Mouse (Mus musculus): Measurements from ENCODE around the gene Lrrc3c.
"Not testable (repeated sequence)": the region's sequence is repeated elsewhere in the genome, so short reads cannot be mapped to it uniquely, and the experiment has no call there.

Lrrc3c gene

DNA sequence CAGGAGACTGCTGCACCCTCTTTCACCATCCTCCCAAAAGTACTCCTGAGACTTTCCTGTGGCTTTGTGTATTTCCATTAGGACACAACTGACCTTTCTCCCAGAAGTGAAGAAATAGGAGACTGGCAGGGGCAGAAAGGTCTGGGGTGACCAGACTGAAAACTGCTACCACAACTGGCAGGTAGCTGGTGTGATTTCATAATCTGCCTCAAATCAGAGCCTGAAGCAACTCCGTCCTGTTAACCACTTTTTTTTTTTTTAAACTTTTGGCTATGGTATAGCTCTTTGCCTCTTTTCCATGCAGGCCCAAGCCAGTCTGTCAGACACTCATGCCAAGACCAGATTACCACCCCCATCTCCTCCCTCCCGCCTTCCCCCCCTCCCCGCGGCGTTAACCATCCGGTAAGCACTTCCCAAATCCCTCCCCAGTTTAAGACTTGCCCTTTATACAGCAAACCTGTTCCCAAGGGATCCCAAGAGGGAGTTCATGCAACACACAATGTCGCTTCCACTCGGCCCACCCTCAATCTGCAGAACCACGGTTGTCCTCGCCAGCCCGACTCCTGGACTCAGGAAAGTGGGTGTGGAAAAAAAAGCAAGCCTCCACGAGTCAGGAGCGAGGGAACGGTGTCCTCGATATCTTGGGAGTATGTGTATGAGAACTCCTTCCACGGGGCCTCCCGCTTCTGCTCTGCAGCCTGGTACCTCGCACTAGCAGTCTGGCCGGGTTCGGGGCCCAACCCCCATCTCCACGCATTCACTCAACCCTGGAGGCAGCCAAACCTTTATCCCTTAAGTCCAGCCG lies 11.8 kb upstream of the Lrrc3c start:
- no peak for DNase-seq (ENCODE audit: low spot score)

DNA sequence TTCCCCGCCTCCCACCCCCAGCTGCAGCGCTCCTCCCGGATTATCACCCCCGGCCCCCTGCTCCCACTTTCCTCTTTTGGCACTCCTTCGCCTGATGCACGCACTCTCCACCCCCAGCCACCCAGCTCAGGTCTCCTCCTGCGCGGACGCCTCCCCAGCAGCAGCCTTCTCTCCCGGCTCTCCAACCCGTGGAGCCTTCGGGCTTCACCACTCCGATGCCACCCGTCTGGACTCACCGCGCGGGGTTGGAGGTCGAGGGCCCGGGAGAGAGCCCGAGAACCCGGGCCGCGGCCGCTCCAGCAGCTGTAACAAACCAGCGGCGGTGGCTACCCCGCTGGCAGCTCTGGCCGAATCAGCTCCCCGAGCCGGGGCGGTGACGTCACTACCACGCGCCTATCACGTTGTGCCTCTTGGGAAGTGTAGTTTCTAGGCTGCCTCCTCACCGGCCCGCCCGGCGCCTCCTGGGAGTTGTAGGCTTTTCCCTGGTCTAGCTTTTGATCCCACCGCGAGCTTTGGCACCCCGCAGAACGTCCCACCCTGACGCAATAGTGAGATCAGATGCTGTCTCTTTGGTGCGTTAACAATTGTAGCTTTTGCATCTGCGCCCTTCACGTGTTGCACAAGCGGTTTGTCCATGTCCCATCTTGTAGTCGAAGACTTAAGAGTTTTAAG lies 11.1 kb upstream of the Lrrc3c start, which contains the start of gene Ormdl3:
Ormdl3 (minus strand) TSS at position 477 of the 672 bp plus-strand sequence.
- DNase-seq (ENCODE audit: low spot score), result peak; percentile 96

DNA sequence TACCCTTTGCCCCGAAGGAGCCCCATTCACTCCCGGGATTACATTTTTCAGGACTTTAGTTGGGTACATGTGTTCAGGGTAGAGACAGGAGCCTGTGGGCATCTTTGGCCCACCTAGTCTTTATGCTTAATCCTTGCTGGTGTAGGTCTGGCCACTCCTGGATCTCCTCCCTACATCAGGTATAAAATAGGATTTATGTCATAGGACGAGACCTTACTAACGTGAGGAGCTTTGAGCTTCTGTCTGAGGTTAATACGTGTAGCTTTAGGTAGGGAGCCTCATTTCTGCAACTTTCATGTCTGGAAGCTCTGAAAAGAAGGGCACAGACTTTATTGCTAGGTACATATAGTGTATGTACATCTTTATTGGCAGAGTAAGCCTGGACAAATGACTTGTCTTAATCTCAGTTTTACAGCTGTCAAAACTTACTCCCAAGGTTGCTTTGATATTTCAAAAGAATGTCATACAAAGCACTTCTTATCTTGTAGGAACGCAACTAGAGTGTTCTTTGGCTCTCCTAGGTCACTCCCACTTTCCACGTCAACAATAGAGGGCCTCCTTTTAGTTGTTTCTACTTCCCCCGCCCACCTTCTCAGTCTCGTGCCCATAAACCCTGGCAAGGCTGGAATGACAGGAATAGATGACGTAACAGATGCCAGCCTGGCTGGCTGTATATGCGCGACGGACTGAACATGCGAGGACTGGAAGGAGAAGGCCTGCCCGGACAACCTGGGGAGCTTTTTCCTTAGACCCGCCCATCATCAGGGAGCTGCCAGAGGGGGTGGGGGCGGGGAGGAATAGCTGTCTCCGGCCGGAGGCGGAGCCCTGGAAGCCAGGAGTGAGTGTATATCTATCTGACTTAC lies 10.2 kb upstream of the Lrrc3c start:
- DNase-seq (ENCODE audit: low spot score), result peak; percentile 60

DNA sequence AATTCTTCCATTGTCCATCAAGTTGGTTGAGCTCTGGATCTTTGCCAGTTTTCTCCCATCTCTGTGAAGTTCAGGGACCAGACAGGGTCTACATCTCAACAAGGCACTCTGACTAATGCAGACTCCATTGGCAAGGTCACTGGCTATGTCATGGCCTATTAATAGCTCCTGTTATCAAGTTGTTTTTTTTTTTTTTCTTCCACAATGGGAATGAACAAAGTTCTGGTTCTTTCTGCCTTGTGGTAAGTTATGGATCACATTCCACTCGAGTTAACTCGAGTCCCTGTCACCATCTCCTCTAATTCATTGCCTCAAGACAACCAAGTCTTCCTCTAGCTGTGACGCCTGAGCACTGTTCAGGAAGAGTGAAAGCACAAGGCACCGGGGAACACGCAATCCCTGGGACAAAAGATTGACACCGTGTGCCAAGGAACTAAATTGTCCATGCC lies 9.2 kb upstream of the Lrrc3c start:
- no peak for DNase-seq (ENCODE audit: low spot score)

DNA sequence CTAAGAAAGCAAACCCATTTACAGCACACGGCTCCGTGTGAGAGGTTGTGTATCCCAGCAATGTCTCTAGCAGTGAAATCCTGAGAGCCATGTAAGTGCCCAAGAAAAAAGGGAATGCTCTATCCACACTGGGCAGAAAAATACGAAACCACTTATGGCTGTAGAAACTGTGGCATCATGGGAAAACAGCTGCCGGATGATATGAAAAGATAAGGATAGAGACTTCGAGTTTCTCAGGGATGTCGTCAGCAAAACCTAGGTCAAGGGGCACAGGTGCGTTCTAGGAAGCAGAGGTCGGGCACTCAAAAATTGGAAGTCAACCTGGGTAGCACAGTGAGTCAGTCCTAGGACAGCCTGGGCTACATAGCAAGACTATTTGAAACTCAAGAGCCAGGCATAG lies 8.8 kb upstream of the Lrrc3c start:
- no peak for DNase-seq (ENCODE audit: low spot score)

DNA sequence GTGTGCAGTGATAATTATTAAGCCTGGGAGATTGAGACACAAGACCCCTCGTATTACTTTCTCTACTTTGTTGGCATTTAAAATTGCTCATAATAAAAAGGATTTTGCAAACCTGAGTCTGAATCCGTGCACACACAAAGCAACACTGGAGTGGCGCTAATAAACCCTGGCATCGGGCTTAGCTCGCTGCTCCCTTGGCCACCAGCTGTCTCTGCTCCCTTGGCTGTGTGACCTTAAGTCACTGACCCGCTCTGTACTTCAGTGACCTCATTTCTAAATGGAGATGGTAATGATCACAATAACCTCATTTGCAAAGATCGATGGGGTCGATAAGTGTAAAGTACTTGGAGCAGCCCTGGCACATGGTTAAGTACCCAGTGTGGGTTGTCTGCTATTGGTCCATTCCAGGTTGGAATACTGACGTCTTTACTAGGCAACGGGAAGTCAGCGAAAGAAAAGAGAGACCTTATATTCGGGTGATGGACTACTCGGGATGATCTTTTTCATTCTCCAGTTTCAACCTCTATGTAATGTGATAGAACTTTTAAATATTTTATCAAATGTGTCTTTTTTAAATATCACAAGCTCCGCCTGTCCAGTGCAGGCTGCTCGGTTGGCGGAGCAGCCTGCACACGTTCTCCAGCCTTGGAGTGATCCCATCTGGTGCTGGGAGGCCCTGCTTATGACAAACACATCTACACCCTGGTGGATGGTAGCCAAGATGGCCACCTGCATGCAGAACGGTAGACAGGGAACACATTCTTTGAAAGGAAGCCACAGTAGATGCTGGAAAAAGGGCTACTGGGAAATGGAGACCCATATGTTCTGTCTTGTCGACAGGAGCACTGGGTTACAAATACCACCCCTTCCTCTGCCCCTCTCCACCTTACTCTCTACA lies 7.3 kb upstream of the Lrrc3c start:
- no peak for DNase-seq (ENCODE audit: low spot score)

DNA sequence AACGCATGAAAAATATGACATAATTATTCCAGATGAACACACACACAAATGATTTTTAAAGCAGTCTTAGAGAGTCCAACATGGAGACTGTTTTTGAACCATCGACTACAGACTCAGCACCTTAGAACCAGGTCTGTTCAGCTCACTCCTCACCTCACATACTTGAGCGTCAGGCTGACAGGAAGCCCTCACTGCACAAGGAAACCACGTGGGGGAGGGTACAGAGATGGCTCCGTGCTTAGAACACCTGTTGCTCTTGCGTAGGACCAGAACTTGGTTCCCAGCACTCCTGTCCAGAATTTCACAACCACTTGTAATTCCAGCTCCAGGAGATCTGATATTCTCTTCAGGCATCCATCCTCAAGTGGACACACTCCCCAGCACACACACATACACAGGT lies 3.1 kb upstream of the Lrrc3c start:
- DNase-seq (ENCODE audit: low spot score), result no peak

DNA sequence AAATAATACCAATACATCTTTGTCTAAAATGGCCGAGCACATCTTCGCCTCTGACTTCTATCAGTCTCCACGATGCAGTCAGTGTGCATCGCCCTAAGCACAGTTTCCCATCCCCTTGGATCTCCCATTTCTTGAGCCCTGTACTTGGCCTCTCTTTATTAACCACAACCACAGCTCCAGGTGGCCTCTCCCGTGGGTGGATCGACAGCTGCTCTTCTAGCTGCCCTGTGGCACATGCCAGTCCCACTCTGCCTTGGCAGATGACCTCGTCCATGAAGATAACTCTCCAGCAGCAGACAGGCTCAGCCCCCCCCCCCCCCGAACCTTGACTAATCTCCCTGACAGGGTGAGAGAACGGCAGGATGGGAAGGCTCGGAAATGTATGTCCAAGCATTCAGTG lies 2.6 kb upstream of the Lrrc3c start:
- DNase-seq (ENCODE audit: low spot score), result no peak

DNA sequence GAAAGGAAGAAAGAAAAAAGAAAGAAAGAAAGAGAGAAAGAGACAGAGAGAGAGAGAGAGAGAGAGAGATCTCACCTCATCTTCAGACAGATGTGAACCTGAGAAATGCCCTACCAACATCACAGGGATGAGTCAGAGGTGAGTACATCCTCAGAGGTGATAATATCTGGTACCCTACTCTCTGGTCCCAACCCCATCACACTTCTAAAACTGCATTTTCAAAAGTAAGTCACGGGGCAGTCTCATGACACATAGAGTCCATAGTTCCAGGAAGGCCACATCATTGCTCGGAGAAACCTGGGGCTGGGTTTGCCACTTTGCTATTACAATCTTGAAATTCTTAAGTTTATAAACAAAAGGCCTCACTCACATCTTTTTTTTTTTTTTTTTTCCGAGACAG lies 2.1 kb upstream of the Lrrc3c start:
- no peak for DNase-seq (ENCODE audit: low spot score)

DNA sequence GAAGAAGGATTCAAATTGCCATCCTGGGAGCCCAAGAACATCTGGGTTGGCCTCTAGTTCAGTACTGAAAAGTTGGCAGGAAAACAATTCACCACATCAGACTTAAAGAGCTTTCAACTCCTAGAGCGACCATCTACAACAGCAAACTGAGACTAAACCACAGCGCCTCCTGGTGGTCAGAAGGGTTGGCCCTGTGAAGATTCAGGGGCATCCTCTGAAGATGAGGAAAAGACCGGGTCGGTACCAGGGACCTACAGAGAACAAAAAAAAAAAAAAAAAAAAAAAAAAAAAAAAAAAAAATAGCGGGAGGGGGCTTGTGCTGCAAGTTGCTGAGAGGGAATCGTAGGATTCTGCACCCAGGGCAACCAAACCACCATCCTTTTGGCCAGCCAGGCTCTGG lies 728 bp upstream of the Lrrc3c start:
- no peak for DNase-seq (ENCODE audit: low spot score)

DNA sequence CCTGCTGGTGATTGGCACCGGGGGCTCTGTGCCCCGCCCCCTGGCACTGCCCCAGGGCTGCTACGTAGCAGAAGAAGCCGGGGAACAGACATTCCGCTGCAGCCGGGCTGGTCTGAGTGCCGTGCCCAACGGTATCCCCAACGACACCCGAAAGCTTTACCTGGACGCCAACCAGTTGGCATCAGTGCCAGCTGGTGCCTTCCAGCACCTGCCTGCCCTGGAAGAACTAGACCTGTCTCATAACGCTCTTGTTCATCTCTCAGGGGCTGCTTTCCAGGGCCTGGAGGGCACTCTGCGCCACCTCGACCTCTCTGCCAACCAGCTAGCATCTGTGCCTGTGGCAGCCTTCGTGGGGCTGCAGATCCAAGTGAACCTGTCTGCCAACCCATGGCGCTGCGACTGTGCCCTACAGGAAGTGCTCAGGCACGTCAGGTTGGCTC lies 780 bp downstream of the Lrrc3c start:
- no peak for DNase-seq (ENCODE audit: low spot score)

DNA sequence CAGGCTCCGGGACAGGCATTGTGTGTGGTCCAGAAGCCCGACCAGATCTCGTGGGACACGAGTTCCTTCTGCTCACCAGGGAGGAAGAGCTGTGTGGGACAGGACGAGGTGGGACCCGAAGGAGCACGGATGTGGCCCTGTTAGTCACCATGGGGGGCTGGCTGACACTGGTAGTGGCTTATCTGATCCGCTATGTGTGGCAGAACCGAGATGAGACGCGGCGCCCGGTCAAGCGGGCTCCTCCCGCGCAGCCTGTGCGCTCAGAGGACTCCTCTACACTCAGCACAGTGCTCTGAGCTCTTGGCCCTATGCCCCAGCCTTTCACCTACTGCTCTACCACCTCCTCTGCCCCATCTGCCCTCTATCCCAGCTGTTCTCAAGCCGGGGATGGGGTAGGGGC lies 1.2 kb downstream of the Lrrc3c start:
- no peak for DNase-seq (ENCODE audit: low spot score)

DNA sequence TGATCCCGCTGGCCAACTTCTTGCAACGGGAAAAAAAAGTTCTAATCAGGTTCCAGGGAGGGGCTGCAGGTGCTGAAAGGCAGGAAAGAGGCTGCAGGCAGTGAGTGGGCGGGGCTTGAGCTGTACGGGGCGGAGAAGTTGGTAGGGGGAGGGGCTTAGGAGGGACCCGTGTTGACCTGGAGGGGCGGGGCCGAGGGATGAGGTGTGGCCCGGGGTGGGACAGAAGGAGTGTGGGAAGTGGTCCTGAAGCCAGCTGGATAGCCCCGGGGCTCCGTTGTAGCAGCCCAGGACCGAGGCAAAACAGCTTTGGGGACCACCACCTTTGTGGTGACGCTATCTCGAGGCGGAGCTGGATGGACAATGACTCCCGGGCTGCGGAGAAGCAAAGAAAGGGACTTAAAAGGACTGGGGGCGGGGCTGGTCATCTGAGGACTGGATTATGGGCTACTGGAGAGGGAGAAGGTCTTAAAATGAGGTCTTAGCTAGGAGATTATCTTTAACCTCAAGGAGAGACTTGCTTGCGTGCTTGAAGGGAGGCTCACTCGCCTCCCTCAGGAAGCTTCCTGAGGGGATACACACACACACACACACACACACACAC lies 4.1 kb downstream of the Lrrc3c start:
- DNase-seq (ENCODE audit: low spot score), result no peak

DNA sequence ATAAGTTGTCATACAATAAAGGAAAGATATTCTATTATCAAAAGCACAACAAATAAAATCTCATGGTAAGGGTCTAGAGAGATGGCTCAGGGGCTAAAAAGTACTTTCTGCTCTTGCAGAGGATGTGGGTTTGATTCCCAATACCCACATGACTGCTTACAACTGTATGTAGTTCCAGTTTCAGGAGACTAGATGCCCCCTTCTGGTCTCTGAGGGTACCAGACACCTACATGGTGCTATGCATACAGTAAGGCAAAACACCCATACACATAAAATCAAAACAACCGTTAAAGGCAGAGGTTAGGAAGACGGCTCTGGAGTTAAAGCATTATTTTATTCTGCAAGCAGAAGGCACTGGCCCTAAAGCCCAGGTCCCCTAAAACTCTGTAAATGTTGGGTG lies 5.9 kb downstream of the Lrrc3c start:
- no peak for DNase-seq (ENCODE audit: low spot score)

DNA sequence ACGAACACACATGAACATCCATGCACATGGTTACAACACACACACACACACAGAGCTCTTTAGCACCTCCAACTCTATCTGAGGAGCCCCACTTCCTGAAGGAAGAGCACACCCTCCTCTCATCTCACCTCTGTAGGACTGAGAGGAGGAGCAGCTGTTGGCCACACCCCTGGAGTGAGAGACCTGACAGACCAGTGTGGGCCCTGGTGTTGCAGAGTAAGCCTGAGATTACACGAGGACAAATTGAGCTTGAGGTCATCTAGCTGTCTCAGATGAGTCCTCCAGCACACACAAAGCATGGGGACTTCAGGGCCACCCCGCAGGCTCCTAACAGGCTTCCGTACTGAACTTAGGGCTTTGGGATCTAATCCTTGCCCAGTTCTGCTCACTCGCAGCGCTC lies 6.8 kb downstream of the Lrrc3c start:
- not testable (repeated sequence) for DNase-seq (ENCODE audit: low spot score)

DNA sequence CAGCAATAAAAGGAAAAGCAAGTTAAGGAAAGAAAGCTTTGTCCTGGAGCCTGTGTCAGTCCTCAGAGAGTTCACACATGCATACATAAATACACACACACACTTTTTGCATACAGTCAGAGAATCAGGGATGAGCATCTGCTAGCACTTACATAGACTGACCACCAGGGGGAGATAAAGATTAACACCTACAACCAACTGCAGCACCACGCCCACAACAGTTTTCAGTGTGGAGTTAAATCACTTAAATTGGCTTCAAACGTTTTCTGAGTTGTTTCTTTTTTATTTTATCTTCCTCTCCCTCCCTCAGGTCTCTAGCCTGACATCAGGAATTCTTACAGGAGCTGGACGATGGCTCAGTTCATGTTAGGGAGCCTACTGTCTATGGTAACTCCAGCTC lies 8.7 kb downstream of the Lrrc3c start:
- no peak for DNase-seq (ENCODE audit: low spot score)

DNA sequence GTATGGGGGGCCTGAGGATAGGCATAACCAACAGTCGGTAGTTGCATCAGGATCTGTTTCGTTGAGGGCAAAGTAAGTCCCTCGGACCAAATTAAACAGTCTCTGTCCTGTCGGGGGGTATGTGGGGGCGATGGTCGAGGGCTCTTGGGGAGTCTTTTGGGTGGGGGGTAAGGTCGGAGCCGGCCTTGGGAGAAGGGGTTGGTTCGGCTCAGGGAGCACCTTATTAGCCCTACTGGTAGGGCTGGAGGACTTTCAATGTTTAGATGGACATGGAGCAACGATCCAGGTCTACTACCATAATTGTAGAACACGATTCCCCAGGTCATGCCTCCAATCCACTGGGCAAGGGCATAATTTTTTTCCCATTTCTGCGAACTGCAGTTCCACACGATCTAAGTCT lies 22.7 kb downstream of the Lrrc3c start:
- no peak for DNase-seq (ENCODE audit: low spot score)

DNA sequence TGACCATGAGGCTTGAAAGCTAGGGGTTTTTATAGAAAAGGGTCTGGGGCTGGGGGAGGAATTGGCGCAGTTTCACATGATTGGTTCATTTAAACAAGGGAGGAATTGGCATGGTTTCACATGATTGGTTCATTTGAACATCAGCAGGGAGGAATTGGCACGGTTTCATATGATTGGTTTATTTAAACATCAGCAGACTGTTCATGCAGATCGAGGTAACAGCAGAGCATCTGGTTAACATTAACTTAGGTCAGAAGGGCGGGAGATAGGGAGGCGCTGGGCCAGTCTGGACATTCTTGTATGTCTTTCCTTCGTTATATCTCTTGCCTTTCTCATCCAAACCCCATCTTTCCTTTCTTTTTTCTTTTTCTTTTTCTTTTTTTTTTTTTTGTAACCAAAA lies 25.9 kb downstream of the Lrrc3c start:
- not testable (repeated sequence) for DNase-seq (ENCODE audit: low spot score)

DNA sequence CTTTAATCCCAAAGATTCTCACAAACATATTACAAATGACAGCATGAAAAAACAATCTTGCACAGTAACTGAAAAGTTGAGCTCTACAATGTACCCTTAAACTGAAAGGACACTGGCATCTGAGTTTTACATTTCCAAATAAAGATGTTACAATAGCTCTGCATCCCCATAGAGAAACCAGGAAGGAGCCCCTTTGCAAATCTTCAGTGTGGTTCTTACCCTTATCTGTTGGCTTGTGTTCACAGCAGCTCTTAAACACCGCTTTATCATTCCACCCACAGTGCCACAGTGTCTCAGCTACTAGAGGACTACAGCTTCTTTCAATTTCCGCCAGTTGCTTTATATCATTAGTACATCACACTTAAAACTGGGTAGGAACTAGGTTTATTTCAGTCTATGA lies 26.3 kb downstream of the Lrrc3c start:
- DNase-seq (ENCODE audit: low spot score), result not testable (repeated sequence)

DNA sequence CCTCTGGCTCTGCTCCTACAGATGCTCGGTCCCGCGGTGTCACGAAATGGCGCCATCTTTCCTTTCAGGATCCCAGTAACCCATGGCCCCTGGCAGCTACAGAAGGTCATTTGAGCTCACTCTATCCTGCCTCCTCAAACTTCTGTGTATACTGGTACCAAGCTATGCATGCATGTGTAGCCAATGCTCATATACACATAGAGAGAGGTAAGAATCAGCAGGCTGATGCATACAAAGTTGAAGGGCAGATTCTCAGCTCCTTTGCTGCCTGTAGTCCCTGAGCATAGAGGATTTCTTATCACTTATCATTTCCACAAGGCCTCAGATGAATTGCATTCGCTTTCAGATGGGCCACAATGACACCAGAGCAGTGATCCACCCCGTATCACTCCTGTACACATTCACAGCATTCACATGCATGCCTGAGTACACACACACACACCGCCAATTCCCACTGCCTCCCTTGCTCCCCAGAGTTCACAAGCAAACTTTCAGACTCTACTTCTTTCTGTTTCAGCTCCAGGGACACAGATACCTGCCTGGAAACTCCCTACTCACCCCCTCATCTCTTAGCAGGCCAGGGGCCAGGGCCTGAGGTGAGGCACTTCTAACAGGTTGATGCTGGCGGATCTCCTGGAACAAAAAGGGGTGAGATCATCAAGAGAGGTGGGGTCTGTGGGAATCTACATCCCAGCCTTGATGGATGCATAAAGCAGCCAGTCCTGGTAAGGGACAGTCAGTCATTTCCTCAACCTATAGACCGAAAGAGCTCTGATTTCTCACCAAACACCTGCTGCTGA lies 27.7 kb downstream of the Lrrc3c start, which contains the start of the genes Gm12355 and Gsdma3:
Gm12355 (minus strand) TSS at position 51 of the 800 bp plus-strand sequence.
Gsdma3 (plus strand) TSS at position 750 of the 800 bp plus-strand sequence.
- no peak for DNase-seq (ENCODE audit: low spot score)
